Mouse (Mus musculus) B cell, adult 62 days (primary cell): ENCODE data around the gene Mydgf. TPM values are rescaled to one million over a fixed set of nuclear protein-coding genes. Genes with fewer than 3 reads are reported as not detected.

Experiments
- total RNA-seq: library from RNA; stranded (reverse); gene quantifications from 4 replicates; pipeline ENCODE4 v1.2.4, GENCODE M21; 2023

Gene Mydgf
- 48.9 to 52.9 TPM (median 52.0 TPM) in 4 replicates for total RNA-seq

DNA sequence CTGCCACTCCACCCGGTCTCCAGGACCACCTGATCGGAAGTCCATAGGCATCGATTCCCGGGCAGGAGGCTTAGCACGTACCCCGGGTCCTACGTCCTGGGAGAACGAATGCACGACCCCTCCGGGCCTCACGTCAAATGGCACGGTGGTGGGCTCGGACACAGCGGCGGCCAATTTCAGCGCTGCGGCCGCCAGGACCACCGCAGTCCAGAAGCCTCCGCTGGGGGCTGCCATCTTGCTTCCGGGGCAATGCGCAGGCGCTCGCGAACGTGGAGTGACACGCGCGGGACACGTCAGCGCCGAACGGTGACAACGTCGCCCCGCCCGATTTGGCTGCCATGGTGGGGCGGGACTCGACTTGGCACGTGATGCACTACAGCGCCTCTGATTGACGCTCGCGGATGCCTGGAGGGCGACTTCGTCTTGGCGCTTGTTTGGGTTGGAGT is at the start of gene Mydgf:
TSS of gene Mydgf (minus strand) at position 263 of the 446 bp plus-strand sequence.

DNA sequence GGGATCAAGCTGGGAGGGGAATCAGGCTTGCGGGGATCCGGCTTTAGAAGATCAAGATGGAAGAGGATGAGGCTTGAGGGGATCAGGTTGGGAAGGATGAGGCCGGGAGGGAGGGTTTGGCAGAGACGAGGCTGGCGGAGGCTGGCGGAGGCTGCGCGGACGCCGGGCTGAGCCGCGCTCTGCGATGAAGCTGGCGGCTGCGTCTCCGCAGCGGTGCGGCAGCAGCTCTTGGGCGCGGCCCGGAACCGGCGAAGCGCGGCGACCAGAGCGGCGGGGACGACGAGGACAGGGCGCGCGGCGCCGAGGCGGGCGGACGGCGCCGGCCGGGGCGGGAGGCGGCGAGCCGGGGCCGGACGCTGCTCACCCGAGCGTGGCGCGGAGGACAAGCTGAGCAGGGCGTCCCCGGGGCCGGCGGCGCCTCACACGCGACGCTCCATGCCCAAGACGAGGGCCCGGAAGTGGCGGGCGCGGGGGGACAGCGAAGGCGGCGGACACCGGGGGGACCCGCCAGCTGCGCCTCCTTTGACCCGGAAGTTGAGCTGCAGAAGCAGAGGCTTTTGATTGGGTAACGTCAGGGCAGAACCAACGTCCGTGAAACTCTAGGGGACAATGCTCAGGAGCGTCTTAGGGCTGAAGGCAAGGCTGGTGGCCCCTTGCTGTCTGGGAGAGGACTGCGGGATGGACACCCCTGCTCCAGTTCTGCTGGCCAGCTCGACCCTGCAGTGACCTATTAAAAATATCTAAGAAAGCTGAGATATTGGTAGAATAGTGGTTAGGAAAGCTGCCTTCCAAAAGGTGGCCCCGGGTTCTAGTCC is 34.9 kb upstream of the Mydgf start, which contains the start of gene Dpp9:
TSS of gene Dpp9 (minus strand) at position 529 of the 815 bp plus-strand sequence.

DNA sequence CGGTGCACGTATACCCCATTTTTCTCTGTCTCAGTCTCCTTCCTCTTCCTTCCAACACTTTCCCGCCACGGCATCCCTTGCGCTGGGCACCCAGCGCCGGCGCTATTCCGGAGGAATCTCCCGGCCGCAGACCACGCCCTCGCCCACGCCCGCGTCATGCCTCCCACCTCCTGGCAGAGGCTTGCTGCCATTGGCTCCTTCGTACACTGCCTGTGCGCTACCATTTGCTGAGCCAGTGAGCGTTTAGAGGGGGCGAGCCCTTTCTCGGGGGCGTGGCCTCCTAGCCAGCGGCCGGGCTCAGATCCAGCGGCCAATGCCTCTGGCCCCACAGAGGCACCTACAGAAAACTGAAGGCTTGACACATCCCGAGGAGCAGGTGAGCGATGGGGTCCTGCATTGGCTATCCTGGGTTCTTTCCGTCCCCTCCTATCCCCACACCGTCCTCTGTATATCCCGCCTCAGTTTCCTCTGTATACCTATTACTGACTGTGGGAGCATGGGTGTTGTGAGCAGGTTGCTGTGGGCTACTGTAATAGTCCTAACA is 21.4 kb downstream of the Mydgf start, which contains the start of gene Tnfaip8l1:
TSS of gene Tnfaip8l1 (plus strand) at position 247 of the 544 bp plus-strand sequence.

DNA sequence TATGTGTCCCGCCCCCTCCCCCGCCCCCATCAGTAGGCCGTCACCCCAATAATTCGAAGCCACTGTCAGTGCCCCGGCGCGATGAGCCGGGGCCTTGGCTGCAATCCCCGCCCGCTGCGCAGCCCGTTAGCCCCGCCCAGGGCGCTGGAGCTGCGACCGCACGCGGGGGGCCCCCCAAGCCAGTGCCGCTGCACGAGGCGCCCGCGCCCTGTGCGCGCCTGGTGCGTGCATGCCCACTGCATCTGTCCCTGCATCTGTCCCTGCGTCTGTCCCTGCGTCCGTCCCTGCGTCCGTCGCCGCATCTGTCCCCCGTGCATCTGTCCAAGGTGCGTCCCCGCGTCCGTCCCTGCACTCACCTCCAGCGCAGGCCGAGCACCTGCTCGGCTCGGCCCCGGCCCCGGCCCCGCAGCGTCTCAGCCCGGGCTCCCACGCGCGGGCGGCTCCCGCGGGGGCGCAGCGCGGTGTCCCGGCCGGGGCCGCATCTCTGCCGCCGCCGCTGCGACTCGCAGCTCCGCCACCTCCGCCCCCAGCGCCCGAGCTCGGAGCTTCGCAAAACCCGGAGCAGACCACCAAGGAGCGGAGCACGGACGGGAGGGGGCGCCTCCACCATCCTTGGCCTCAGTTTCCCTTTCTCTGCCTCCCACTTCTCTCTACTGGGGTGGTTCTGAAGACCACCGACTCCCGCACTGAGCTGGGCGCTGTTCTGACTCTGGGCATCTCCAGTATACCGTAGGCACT is 43.7 kb downstream of the Mydgf start, which contains the start of gene Sema6b:
TSS of gene Sema6b (minus strand) at position 486 of the 738 bp plus-strand sequence.

Other genes starting within 250 kb of the Mydgf start
- 3.3 to 6.1 TPM (median 5.2 TPM) in 4 replicates for gene Zfp119b, start 234.4 kb downstream of the Mydgf start, total RNA-seq
- gene Ebi3, start 231.3 kb downstream of the Mydgf start, total RNA-seq, result 14.2 to 17.7 TPM (median 15.5 TPM) in 4 replicates
- 44.4 to 50.9 TPM (median 50.3 TPM) in 4 replicates for gene Yju2, start 224.8 kb downstream of the Mydgf start, total RNA-seq
- 0.81 to 2.9 TPM (median 1.8 TPM) in 4 replicates for gene Shd, start 213.5 kb downstream of the Mydgf start, total RNA-seq
- not detected in 4 replicates for gene Fsd1, start 197.4 kb downstream of the Mydgf start, total RNA-seq
- gene Stap2, start 178.3 kb downstream of the Mydgf start, total RNA-seq, result 1.2 TPM in 1 of 4 replicates, not detected in the others
- gene Mpnd, start 178.2 kb downstream of the Mydgf start, total RNA-seq, result 57.6 to 74.2 TPM (median 66.5 TPM) in 4 replicates
- 90.4 to 97.0 TPM (median 94.7 TPM) in 4 replicates for gene Sh3gl1, start 147.3 kb downstream of the Mydgf start, total RNA-seq
- 2.7 to 4.1 TPM (median 3.2 TPM) in 4 replicates for gene Chaf1a, start 143.5 kb downstream of the Mydgf start, total RNA-seq
- gene Ubxn6, start 108.9 kb downstream of the Mydgf start, total RNA-seq, result 65.9 to 73.7 TPM (median 71.6 TPM) in 4 replicates
- 105 to 126 TPM (median 115 TPM) in 4 replicates for gene Hdgfl2, start 104.3 kb downstream of the Mydgf start, total RNA-seq
- gene Plin4, start 74.1 kb downstream of the Mydgf start, total RNA-seq, result not detected in 4 replicates
- gene Plin5, start 66.3 kb downstream of the Mydgf start, total RNA-seq, result not detected in 4 replicates
- not detected in 4 replicates for gene Lrg1, start 61.9 kb downstream of the Mydgf start, total RNA-seq
- gene Sema6b, start 43.6 kb downstream of the Mydgf start, total RNA-seq, result 1.0 to 1.3 TPM (median 1.2 TPM) in 4 replicates
- 0.21 to 0.38 TPM (median 0.27 TPM) in 3 of 4 replicates, not detected in the other for gene Tnfaip8l1, start 21.4 kb downstream of the Mydgf start, total RNA-seq
- gene Dpp9, start 35.0 kb upstream of the Mydgf start, total RNA-seq, result 53.2 to 57.1 TPM (median 55.2 TPM) in 4 replicates
- 26.9 to 30.0 TPM (median 29.8 TPM) in 4 replicates for gene Fem1a, start 72.9 kb upstream of the Mydgf start, total RNA-seq
- 21.6 to 25.3 TPM (median 23.4 TPM) in 4 replicates for gene Ticam1, start 92.9 kb upstream of the Mydgf start, total RNA-seq
- 10.0 to 16.6 TPM (median 14.7 TPM) in 4 replicates for gene Plin3, start 109.0 kb upstream of the Mydgf start, total RNA-seq
- not detected in 4 replicates for gene Arrdc5, start 116.4 kb upstream of the Mydgf start, total RNA-seq
- 11.1 to 13.2 TPM (median 11.7 TPM) in 4 replicates for gene Uhrf1, start 119.4 kb upstream of the Mydgf start, total RNA-seq
- 62.5 to 66.2 TPM (median 64.5 TPM) in 4 replicates for gene Kdm4b, start 142.1 kb upstream of the Mydgf start, total RNA-seq